Mouse (Mus musculus): ENCODE measurements around the gene Rbfox3.

The Rbfox3 gene

GRCm38 (mm10) chr11:118552478-118552877, 358.9 kb downstream of the Rbfox3 start:
- DNase-seq (ENCODE audit: low spot score in 2 of 2): no peak

- no peak for DNase-seq (ENCODE audit: low spot score in 2 of 2)
These were observed 359.7 kb downstream of the Rbfox3 start for GRCm38 (mm10) chr11:118551705-118552104.

GRCm38 (mm10) chr11:118550773-118551520, 360.4 kb downstream of the Rbfox3 start:
- no peak for DNase-seq (ENCODE audit: low spot score in 2 of 2)

- no peak for DNase-seq (ENCODE audit: low spot score in 2 of 2)
These were observed 363.2 kb downstream of the Rbfox3 start for GRCm38 (mm10) chr11:118548242-118548641.

DNA sequence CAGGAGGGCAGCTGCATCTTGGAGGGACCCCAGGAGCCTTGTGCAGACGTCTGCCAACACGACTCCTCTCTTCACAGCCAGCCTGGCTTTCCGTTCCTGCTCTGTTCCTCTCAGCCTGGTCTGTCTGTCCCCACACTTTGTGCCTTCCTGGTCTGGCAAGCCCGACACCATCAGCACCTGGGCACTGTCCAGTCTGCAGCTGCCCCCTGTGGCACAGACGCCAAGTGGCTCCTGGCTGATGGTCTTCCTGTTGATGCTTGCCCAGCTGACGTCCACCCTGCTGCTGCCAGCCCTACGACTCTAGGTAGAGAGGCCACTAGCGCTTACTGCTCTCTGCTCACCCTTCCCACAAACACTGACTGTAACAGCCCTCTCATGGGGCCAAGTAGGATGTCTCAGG, 365.1 kb downstream of the Rbfox3 start:
- no peak for DNase-seq (ENCODE audit: low spot score in 2 of 2)

DNA sequence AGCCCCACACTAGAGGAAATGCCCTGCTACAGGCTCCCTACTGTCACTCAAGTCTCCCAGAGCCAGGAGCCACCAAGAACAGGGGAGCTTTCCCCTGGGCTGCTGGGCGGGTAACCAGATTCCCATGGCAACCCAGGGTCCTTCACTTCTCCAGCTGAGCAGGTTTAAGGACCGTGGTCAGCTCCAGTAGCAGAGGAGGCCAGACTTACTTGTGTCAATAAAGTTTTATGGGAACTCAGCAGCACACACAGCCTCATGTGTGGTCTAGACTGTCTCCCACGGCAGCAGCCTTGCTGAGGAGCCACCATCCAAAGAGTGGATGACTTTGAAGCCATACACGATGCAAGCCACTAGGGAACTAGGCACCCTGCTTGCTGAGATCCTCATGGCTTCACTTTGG, 365.7 kb downstream of the Rbfox3 start:
- no peak for DNase-seq (ENCODE audit: low spot score in 2 of 2)

DNA sequence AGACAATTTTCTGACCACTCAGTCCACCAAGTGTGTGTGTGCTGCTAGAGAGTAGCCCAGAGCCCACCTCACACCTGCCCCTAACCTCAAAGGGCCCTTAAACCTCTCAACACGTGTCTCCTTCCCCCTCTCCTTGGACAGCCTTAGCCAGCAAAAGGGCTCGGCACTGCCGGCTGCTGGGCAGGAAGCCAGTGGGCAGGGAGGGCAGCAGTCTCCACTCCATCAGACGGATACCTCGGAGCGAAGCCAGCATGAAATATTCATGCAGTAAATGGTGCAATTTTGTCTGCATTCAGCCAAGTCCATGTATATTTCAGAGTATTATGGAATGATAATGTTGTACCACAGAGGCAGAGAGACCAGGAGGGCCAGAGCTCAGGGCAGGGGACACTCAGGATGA, 366.8 kb downstream of the Rbfox3 start:
- no peak for DNase-seq (ENCODE audit: low spot score in 2 of 2)

DNA sequence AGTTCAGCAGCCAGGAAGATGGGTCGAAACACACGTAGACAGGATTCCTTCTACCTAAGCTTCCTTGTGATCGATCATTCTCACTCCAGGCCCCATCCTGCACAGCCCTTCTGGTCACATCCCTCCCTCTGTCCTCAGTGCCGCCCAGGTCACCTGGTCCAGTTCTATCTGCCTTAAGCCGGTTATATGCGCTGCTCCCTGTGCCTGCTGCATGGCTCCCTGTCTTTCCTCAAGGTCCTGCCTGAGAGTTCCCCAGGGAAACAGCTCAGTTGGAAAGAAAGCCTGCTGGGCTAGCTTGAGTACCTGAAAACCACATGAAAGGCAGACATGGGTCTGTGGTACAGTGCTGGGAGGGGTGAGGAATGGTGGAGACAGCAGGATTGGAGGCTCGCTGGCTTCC, 368.5 kb downstream of the Rbfox3 start:
- no peak for DNase-seq (ENCODE audit: low spot score in 2 of 2)

DNA sequence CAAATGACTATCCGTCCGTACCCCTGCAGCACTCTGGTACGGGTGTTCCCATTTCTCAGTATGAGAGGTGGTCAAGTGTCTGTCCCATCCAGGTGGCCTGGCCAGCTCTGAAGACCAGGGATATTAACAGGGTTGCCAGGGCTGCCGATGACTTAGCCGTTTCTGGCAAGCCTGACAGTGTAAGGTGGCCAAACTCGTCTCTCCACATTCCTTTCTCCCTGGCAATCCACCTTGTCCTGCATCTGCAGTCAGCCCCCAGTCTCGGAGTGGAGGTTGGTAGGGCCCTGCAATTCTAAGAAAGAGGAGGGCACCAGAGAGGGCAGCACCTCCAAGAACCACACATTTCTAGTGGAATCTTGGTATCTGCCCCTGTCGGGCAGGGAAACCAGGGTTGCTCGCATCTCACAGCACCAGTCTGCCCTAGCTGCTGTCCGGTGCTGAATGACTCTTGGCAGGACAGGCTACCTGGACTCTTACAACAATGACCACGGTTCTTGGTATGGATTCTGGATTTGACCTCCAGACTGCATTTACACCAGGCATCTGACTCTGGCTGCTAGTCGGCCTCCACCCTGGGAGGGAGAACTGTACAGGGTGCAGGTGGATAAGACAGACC, 370.9 kb downstream of the Rbfox3 start:
- DNase-seq (ENCODE audit: low spot score in 2 of 2): no peak

- no peak for DNase-seq (ENCODE audit: low spot score in 2 of 2)
These were observed 373.4 kb downstream of the Rbfox3 start for GRCm38 (mm10) chr11:118538008-118538407.

DNA sequence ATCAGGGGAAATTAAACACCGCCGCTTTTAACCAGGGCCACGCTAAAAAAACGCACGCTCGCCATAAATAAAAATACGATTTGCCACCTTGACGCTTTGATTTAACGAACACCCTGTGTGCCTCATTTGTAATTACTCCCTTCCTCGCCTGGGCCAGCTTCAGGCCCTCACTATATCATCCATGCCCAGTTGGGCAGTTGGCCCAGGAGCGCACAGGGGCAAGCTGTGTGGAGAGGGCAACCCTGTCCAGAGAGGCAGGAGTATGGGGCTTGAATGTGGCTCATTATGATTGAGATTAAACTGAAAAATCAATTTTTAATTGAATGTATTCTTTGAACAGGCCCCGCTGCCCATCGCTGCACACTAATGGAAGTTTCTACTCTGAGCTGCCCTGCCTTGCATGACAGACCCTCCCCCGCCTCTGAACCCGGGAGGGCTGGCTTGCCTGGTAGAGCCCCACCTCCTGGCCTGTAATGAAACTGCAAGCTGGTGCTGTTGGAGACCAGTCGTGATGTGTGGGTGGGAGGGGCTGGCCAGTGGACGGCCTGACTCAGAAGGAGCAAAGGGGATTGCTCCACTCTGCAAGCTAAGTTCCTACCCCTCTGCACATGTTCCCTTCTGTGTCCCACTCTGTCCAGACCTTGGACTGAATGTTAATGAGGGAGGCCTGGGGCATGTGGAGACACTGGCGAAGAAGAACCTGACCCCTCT, 376.9 kb downstream of the Rbfox3 start:
- peak in 1 of 2 experiments; percentile 41 for DNase-seq (ENCODE audit: low spot score in 2 of 2)

DNA sequence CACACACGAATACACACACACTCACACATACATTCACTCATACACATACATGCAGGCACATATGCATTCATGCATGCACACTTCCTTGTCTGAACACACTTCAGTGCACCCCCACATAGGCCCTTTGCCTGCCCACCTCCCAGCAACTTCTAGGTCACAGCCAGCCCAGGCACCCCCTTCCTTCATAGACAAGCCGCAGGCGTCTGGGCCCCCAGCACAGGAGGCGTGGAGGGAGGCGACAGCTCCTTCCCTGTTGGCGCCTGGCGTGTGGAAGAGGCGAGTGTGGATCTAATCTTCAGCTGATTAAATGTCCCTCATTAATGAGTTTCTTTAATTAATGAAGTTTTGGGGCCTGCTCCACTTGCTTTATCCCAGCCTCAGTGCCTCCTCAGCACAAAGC, 381.1 kb downstream of the Rbfox3 start:
- DNase-seq (ENCODE audit: low spot score in 2 of 2): no peak

GRCm38 (mm10) chr11:118528761-118529160, 382.6 kb downstream of the Rbfox3 start:
- DNase-seq (ENCODE audit: low spot score in 2 of 2): no peak

DNA sequence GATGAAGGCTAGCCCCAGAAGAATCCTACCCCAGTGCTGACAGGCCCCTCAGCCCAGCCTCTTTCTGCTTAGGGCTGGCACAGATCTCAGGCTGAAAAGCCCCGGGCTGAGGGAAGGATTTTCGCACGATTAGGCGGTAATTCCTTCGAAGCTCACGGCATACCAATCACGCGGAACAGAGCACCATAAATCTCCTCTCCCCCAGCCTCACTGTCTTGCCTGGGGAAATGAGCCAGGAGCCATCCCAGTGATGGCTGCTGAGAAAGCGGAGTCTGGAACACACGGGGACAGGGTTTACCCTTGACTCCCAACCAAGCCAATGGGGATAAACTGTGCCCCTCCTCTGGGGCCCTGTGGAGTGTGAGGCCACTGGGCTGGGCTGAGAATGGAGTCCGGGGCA, 386.3 kb downstream of the Rbfox3 start:
- DNase-seq (ENCODE audit: low spot score in 2 of 2): no peak

DNA sequence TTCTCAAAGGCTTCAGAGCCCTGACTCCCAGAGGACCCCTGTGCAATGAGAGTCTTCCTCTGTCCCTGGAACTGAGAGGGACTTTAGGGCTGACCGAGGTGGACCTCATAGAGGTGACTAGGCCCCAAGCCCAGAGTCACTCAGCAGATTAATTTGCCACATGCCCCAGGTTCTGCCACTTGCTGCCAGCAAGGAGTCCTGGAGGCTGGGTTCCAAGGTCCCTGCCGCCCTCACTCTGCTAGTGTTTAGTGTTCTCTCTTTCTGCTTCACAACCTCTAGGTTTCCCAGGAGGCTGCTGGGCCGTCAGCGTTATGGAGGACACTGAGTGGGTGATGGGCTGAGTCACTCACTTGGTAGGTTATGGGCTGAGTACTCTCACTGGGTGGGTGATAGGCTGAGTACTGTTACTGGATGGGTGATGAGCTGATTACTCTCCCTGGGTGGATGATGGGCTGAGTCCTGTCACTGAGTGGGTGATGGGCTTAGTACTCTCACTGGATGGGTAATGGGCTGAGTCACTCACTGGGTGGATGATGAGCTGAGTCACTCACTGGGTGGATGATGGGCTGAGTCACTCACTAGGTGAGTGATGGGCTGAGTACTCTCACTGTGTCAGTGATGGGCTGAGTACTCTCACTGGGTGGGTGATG, 387.8 kb downstream of the Rbfox3 start:
- DNase-seq (ENCODE audit: low spot score in 2 of 2): no peak

DNA sequence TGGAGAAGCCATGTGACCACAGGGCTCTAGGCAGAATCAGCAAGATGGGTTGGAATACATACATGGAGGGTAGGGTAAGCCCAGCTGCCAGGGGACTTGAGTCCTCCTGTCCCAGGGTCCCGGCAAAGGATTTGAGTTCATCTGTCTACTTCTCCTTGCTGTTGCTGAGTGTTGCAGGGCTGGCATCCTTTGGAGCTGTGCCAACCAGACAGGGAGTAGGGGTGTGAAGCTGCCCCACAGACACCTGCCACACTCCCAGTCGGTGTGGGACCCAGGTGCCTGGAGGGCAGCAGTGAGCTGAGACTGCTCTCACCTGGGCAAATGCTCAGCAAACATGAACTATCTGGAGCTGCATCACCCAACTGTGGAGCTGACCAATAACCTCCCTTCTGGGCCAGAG, 390.5 kb downstream of the Rbfox3 start:
- DNase-seq (ENCODE audit: low spot score in 2 of 2): no peak

DNA sequence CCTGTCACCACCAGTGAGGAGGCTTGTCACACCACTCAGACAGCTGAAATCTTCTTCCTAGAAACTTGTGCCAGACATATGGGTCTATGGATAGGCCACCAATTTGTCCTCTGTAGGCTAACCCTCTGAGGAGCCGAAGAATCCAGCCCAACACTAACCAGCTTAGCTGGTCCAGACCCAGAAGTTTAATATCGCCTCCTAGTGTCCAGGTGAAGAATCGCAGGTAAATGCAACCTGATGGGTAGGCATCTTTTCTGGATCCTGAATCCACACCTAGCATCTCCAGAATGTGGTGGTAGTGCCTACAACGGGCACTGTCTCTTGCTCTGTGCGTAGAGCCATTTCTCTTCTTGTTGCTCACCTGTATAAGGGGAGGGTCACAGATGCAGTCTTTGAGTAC, 391.1 kb downstream of the Rbfox3 start:
- DNase-seq (ENCODE audit: low spot score in 2 of 2): no peak

GRCm38 (mm10) chr11:118518743-118519142, 392.7 kb downstream of the Rbfox3 start:
- DNase-seq (ENCODE audit: low spot score in 2 of 2): no peak

- no peak for DNase-seq (ENCODE audit: low spot score in 2 of 2)
These were observed 393.5 kb downstream of the Rbfox3 start for GRCm38 (mm10) chr11:118517924-118518323.

DNA sequence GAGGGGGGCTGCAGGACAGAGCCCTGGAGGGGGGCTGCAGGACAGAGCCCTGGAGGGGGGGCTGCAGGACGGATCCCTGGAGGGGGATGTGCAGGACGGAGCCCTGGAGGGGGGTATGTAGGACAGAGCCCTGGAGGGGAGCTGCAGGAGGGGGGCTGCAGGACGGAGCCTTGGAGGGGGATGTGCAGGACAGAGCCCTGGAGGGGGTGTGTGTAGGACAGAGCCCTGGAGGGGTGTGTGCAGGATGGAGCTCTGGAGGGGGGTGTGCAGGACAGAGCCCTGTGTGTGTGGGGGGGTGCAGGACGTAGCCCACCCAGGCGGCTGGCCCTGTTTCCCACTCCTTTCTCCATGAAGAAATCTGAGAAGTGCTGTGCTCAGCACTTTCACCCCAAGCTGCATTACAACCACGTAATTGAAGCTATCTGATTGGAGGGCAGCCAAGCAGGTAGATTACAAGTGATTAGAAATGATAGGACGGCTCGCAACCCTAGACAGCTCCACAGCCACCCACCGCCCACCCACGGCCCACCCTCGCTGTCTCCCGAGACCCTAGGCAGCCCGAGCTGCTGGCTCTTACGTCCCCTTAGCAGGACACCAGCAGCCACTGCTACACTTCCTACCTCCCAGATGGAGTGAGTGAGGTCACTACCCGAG, 399.0 kb downstream of the Rbfox3 start:
- DNase-seq (ENCODE audit: low spot score in 2 of 2): no peak

DNA sequence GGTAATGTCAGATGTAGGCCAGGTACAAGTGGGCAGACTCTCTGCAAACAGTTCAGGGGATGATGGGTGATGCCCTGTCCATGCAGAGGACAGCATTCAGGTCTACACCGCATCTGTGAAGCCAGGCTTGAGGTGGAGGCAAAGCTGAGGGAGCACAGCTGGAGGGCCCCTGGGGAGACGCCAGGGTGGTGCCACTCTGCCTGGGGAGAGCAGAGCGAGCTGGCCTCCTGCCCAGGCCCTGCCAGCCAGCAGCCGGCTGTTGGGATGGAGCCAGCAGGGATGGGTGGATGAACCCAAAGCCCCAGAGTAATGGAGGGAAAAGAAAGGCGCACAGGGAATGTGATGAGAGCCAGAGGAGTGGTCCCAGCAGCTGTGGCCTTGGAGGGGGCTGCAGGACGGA, 399.5 kb downstream of the Rbfox3 start:
- DNase-seq (ENCODE audit: low spot score in 2 of 2): peak; percentile 50 to 66

GRCm38 (mm10) chr11:118508341-118508740, 403.1 kb downstream of the Rbfox3 start:
- DNase-seq (ENCODE audit: low spot score in 2 of 2): no peak

Measured in frontal cortex, postnatal 10 days (tissue).